ENCODE assay signal across 10 mouse cellular contexts in genomic region chr1:64876276-64876675, GRCm38 (mm10).
DNase-seq lines count a peak whose midpoint lies in the region; ATAC-seq and TF ChIP-seq lines count a peak whose summit lies in the region.
"Had no signal": no experiment of that assay in that cellular context is flagged by ENCODE, and none has a peak within 500 bp of the region (broad histone marks: within the 10 kb centered on the region; RNA-seq: fewer than 3 reads in every experiment).

No protein-coding gene starts in this region.

- no peak for TF ChIP-seq POLR2A in brain, embryonic 14.5 days (IDR thresholded peaks at IDR 0.05; ENCODE audit: borderline replicate concordance, extremely low read depth, insufficient read depth, insufficient read length, poor library complexity, severe bottlenecking)

- no peak overlapping the region for H3K27ac ChIP-seq in midbrain, embryonic 14.5 days (replicated peaks; ENCODE audit: low read depth, low read length)
- H3K27ac ChIP-seq: midbrain, embryonic 13.5 days; stomach, embryonic 15.5 days had no signal

- H3K9me3 ChIP-seq in midbrain, embryonic 14.5 days (ENCODE audit: control insufficient read depth, low read length), result no peaks in the 10 kb centered on the region
- H3K9me3 ChIP-seq: midbrain, embryonic 13.5 days; stomach, embryonic 15.5 days had no signal

- no peak overlapping the region for H3K4me2 ChIP-seq in midbrain, embryonic 14.5 days (ENCODE audit: low read length)
- H3K4me2 ChIP-seq: midbrain, embryonic 13.5 days; stomach, embryonic 15.5 days had no signal

- intact Hi-C loops in gastrocnemius, postnatal 14 days (cut with DNase I; ENCODE audit: low total_unique reads), result no loop called here

- H3K4me1 ChIP-seq in midbrain, embryonic 14.5 days (ENCODE audit: control insufficient read depth, insufficient read depth, low read length), result no peaks in the 10 kb centered on the region
- H3K4me1 ChIP-seq: midbrain, embryonic 13.5 days had no signal

- no peak for TF ChIP-seq CTCF in brain, embryonic 14.5 days (IDR thresholded peaks at IDR 0.05; ENCODE audit: borderline replicate concordance, extremely low read depth, insufficient read depth, insufficient read length)

- peak; percentile 98 for ATAC-seq in megakaryocyte progenitor cell, adult 5-6 weeks (replicated peaks; ENCODE audit: poor library complexity)
- ATAC-seq in midbrain, embryonic 14.5 days (ENCODE audit: low FRiP score, low TSS enrichment), result no peak
- ATAC-seq: midbrain, embryonic 13.5 days had no signal

- H3K4me3 ChIP-seq in midbrain, embryonic 14.5 days (replicated peaks; ENCODE audit: low read depth, low read length), result no peak overlapping the region
- H3K4me3 ChIP-seq: midbrain, embryonic 13.5 days; stomach, embryonic 15.5 days had no signal

- WGBS in midbrain, embryonic 14.5 days, result 84% methylated on average over 3 of the region's 3 CpGs

- DNase-seq in adrenal gland, postnatal 14 days, result peak; percentile 43
- no peak for DNase-seq in adrenal gland, postnatal 4 days (ENCODE audit: low spot score in 2 of 2)
- DNase-seq in brain, embryonic 14.5 days (ENCODE audit: low read depth), result peak; percentile 14
- DNase-seq in heart, postnatal 4 days, result peak; percentile 26
- no peak for DNase-seq in midbrain, embryonic 14.5 days
- no peak for DNase-seq in cerebellum, adult 11 months
- DNase-seq in gastrocnemius, postnatal 14 days, result no peak

- H3K9ac ChIP-seq in midbrain, embryonic 14.5 days (replicated peaks; ENCODE audit: low read length), result no peak overlapping the region
- H3K9ac ChIP-seq: midbrain, embryonic 13.5 days; stomach, embryonic 15.5 days had no signal

- no peaks in the 10 kb centered on the region for H3K27me3 ChIP-seq in midbrain, embryonic 14.5 days (ENCODE audit: control insufficient read depth, insufficient read depth, low read length)
- H3K27me3 ChIP-seq: midbrain, embryonic 13.5 days; stomach, embryonic 15.5 days had no signal

- H3K36me3 ChIP-seq in midbrain, embryonic 14.5 days (ENCODE audit: control insufficient read depth, insufficient read depth, low read length), result no peaks in the 10 kb centered on the region; the same call in 1 of the 2 replicates
- H3K36me3 ChIP-seq: stomach, embryonic 15.5 days had no signal

Comparison
In these comparisons a context has a peak if more than half of its experiments do, and no peak if none do; other contexts are left out.
1. DNase-seq: peak in adrenal gland, postnatal 14 days (single experiment), brain, embryonic 14.5 days (single experiment) and heart, postnatal 4 days (single experiment); none in adrenal gland, postnatal 4 days (0 of 2), midbrain, embryonic 14.5 days (single experiment), cerebellum, adult 11 months (single experiment) and gastrocnemius, postnatal 14 days (single experiment).